Mouse (Mus musculus) thymus, postnatal 14 days (tissue): ENCODE data around the gene Eml3.
"Not testable (repeated sequence)": the region's sequence is repeated elsewhere in the genome, so short reads cannot be mapped to it uniquely, and the experiment has no call there.

ENCODE experiments used
- DNase-seq: peaks from one replicate; pipeline ENCODE4 v3.0.0; 2021

Eml3 gene

DNA sequence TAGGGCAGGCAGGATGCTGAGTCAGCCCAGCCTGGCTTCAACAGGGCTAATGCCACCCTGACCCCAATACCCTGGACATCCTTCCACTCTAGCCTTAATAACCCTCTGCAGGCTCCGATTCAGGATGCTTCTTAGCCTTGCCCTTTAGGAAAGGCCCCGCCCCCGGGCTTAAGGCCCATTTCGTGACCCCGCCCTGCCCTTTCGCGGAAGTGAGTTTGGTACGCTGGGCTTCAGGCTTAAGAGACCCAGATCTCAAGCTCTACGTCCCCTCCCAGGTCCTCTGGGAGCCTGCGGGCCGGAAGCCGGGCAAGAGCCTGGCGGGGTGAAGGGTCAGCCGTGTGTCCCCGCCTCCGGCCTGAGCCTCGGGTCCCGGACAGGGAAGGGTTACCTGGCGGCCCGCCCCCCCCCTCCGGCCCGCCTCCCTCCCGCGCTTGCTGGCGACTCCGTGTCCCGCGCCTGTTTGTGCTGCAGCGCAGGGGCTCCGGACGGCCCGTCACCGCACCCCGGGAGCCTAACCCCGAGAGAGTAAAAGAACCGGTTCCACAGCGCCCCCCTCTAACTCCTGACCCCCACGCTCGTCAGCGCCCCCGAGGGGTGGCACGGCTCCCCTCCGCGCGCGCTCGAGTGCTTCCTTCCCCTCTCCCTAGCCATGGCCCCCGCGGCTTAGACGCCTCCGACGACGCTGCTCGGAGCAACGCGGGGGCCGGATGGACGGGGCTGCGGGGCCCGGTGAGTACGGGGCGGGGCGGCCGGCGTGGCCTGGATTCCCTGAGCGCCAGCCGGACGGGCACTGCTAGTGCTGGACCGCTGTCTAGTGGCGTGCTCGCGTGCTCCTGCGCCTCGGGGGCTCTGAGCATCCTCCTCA lies at the start of gene Eml3, which contains the start of gene Rom1:
TSS of gene Eml3 (plus strand) at position 329 of the 865 bp plus-strand sequence.
TSS of gene Rom1 (minus strand) at position 133 of the 865 bp plus-strand sequence.
- peak; percentile 93 for DNase-seq

DNA sequence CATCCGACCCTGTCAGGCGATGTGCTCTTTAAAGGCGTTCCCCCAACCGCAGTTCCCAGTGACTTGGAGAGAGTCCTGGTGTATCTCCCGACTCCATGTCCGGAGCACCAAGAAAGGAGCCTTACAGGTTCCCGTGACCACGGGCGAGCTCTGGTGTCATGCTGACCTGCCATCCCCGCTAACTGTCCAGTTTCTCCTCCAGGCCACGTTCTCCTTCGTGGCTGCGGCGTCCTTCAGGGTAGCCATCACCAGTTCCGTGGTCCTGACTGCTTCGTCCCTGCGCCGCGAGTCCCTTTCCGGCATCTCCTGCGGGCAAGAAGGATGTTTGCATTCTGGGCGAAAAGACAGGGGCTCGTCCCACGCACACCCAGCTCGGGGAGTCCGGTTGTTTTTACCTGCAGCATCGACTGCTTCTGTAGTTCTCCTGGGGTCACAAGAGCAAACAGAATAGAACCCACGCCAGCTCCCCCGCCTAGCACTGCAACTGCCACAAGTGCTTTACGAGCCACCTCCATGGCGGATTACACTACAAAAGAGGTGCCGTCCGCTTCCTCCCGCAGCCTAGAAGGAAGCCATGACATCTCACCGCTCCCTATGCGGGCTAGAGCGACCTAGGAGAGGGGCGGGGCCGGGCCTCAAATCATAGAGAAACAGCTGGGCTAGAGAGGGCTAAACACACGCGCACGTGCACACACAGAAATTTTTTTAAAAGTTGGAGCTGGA lies 48.9 kb upstream of the Eml3 start, which contains the start of gene Uqcc3:
TSS of gene Uqcc3 (minus strand) at position 613 of the 723 bp plus-strand sequence.
- DNase-seq, result peak; percentile 94

DNA sequence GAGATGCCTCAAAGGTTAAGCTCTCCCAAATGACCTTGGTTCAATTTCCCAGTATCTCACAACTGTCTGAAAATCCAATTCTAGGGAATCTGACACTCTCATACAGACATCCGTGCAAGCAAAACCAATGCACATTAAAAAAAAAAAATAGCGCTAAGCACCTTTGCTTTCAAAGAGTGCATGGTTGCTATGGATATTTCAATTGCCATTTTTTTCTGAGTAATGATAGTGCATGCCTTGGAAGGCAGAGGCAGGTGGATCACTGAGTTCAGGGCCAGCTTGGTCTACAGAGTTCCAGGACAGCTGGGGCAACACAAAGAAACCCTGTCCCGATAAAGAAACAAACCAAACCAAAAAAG lies 48.3 kb upstream of the Eml3 start:
- no peak for DNase-seq

DNA sequence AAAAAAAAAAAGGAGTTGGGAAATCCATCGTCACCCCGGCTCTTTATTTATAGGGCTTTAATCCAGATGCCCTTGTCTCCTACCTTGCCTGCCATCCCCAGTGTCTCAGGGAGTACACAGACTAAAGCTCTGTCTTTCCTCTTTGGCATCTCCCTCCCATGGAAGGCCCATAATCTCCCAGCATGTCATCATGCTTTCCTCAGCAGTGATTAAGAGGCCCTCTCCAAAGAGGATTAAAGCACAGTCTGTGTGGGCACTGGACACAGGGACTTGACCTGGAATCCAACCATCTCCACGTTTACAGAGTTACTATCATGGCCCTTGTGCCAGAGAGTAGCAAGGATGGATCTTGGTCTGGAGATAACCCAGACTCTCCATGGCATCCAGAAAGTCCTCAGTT lies 45.7 kb upstream of the Eml3 start, which contains the start of the genes Lbhd1 and Gm49403:
TSS of gene Lbhd1 (plus strand) at position 117 of the 400 bp plus-strand sequence.
TSS of gene Gm49403 (plus strand) at position 315 of the 400 bp plus-strand sequence.
- no peak for DNase-seq

DNA sequence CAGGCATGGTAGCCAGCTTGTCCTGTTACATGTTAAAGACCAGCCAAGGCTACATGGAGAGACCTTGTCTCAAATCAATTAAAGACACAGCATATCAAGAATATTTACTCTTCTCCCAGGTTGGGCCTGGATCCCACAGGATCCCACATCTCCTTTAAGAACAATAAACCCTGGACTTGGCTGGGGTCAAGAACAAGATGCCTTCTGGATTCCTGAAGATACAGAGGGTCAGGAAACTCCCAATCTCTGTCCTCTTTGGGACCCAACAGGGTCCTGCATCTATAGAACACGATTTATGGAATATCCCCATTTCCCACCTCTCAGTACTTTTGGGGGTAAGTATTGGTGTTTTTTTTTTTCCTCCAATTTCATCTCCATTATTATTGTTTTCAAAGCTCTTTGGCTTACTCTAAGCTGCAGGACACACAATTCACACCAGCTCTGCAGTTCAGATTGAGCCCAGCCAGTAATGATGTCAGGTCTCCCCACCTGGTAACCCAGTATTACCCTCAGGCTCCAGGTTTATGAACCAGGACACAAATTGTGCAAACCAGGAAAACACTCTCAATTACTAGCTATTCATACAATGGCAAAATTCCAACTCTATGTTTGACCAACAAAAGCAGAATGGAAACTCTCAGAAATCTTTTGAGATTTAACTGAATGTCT lies 42.3 kb upstream of the Eml3 start:
- DNase-seq, result no peak

DNA sequence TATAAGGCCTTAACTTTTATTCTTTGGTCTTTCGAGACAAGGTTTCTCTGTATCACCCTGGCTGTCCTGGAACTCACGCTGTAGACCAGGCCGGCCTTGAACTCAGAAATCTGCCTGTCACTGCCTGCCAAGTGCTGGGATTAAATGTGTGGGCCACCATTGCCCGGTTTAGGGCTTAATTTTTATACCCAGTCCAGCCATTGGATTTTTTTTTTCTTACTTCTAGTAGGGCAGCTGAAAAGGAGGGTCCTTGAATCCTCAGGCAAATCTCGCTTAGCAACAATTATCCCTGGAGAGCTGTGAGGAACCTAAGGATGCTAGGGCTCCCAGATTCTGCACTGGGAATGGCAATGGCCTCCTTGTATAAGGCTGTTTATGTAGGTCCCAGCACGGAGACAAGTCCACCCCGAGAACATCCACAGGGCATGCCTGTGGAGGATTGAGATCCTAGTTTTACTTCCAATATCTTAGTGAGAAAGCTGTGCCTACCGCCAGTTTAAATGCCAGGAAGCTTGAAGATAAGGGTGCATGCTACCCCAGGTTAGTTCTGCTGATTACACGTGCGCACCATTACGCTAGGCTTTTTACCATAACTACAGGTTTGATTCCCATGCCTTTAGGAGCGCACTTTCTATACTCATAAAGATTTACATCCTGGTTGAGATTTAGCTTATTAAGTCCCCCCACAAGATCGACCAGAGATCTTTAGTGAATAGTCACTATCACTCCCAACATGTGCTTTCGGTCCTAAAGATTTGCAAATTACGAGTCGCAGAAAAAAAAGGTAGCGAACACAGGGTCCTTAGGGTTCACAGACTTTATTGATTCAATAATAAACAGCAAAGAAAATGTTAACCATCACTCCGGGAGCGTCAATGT lies 41.5 kb upstream of the Eml3 start:
- DNase-seq, result no peak

DNA sequence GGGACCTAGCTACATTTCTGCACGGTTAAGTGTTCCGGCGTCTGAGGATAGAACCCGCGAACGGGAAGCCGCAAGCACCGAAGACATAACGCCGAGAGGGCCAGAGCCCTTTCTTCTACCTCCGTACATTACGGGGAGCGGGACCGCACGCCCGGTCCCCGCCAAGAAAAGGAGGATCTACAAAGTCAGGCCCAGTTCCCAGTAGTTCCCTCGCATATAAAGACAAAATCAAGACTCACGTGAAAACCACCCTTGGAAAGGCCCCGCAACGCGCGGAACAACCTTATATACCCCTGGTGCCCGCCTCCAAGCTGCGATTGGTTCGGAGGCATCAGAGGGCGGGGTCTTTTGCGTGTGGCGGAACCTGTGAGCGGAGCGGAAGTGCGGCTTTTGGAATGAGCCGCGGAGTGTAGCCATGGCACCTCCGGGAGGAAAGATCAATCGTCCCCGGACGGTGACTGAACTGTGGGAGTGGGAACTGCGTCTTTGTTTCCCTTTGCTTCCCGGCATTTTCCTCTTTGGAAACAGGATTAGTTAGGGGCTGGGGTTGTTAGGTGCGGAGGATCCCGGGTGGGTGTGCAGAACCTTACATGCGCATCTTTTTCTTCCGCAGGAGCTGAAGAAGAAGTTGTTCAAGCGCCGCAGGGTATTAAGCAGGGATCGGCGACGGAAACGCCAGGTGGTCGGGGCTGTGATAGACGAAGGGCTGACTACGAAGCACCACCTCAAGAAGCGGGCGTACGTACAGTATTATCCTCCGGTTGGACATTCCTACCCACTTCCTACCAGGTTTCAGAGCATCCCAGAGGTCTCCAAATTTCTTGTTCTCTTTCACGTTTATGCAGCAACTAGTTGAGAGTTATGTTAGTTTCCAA lies 40.6 kb upstream of the Eml3 start, which contains the start of the genes 1810009A15Rik and Gm49416:
TSS of gene 1810009A15Rik (plus strand) at position 343 of the 875 bp plus-strand sequence.
TSS of gene Gm49416 (plus strand) at position 416 of the 875 bp plus-strand sequence.
- DNase-seq, result peak; percentile 97

DNA sequence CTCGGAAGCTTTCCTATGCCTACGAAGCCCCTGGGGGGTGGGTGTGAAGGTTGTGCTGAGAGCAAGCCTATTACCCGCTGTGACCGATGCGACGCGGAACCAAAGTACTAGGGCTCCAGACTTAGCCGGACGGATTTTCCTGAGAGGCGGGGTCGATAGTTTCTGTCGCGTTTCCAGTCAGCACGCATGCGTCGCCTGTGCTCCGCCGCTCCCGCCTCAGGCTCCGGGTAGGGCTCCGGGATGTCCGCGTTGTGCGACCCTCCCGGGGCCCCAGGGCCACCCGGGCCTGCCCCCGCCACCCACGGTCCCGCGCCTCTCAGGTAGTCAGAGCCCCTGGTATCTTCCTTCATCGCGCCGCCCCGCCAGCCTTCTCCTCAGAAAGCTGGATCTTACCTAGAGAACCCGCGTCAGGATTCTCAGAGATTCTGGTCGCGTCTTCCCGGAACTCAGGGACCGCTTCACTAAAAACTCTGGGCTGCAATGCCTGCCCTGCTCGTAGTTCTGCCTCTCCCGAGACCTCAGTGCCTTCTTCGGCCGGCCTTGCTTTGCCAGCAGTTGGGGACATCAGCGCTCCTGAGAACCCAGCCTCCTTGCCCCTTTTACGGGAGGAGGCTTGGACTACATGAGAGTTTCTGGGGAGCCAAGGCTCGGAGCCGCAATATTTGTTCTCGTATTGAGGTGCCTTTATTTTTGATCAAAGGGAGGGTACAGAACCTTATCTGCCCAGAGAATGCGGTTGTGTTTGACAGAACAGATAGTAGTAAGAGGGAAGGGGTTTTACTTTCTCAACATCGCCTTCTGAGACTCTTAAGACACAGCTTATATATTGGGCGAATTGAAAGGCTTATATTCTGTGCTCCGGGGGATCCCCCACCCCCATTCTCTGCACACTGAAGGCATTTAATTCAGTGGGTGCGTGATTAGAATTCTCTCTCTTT lies 36.3 kb upstream of the Eml3 start, which contains the start of gene Ints5:
TSS of gene Ints5 (plus strand) at position 177 of the 938 bp plus-strand sequence.
- DNase-seq, result peak; percentile 88

DNA sequence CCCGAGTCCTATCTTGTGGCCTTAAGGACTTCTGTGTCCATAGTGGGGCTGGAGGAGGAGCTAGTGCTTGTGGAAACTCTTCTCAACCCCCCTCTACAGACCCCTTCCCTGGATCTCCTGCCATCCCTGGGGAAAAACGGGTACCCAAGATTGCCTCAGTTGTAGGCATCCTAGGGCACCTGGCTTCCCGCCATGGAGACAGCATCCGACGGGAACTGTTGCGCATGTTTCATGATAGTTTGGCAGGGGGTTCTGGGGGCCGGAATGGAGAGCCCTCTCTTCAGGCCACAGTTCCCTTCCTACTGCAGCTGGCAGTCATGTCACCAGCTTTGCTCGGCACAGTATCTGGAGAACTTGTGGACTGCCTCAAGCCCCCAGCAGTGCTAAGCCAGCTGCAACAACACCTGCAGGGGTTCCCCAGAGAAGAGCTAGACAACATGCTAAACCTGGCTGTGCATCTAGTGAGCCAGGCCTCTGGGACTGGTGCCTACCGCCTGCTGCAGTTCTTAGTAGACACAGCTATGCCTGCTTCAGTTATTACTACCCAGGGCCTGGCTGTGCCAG lies 33.9 kb upstream of the Eml3 start:
- DNase-seq, result no peak

DNA sequence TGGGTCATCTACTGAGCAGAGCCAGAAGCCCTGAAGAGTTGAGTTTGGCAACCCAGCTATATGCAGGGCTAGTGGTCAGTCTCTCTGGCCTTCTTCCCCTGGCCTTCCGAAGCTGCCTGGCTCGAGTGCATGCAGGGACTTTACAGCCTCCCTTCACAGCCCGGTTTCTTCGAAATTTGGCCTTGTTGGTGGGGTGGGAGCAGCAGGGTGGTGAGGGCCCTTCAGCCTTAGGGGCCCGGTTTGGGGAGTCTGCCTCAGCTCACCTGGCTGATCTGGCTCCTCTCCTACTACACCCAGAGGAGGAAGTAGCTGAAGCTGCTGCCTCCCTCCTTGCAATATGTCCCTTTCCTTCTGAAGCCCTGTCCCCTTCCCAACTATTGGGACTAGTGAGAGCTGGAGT lies 33.1 kb upstream of the Eml3 start:
- not testable (repeated sequence) for DNase-seq

DNA sequence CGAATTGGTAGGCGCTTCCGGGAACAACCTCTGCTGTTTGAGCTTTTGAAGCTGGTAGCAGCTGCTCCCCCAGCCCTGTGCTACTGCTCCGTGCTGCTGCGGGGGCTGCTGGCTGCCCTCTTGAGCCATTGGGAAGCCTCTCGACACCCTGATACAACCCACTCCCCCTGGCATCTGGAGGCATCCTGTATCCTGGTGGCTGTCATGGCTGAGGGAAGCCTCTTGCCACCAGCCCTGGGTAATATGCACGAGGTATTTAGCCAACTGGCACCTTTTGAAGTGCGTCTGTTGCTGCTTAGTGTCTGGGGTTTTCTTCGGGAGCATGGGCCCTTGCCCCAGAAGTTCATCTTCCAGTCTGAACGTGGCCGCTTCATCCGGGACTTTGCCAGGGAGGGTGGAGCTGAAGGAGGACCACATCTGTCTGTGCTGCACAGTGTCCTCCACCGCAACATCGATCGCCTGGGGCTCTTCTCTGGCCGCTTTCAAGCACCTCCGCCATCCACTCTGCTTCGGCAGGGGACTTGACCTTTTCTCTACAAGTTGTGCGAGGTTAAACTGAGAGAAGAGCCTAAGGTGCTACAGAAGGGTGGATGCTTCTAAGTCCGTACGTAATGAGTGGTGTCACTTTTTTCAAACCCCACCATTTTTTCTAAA lies 32.0 kb upstream of the Eml3 start:
- peak; percentile 37 for DNase-seq

DNA sequence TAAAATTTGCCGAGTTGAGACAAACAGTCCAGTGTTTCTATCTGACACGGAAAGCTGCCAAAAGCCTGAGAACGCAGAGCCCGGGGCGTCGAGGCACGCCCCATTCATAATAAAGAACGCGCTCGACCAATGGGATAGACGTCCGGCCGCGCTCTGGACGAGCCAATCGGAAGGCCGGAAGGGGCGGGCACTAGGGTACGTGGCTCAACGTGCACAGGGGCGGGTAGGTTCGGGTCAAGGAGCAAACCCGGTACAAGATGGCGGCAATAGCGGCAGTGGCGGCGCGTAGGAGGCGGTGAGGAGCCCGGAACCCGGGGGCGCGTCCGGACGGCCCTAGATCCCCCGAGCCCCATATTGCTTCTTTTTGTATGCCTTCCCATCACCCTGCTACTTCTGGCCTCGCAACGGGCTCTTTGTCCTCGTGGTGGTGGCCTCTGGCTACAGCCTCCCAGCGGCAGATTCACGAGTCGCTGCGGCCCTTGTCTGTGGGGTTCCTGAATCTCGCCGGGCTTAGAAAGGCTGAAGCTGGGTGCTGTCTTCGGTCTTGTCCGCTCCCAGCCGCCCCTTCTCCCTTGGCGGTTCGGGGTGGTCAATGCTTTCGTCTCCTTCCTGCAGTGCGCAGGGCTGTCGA lies 31.4 kb upstream of the Eml3 start, which contains the start of gene Ganab:
TSS of gene Ganab (plus strand) at position 207 of the 631 bp plus-strand sequence.
- DNase-seq, result peak; percentile 96

DNA sequence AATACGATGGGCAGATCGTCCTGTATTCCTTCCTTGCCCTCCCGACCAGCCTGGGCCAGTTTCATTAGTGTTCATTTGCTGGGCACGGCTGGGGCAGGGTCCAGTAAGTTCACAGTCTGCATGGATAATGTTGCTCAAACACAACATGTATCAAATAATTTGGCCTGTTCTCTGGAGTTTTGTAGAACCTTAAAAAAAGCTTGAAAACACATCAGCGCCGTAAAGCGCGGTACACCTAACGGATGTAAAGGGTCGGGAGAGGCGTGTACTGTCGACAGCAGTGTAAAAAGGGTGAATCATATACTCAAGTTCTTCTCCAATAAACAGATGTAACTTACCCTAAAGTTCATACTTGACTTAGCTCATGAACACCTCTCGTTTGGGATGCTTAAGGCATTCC lies 30.8 kb upstream of the Eml3 start:
- peak; percentile 31 for DNase-seq

DNA sequence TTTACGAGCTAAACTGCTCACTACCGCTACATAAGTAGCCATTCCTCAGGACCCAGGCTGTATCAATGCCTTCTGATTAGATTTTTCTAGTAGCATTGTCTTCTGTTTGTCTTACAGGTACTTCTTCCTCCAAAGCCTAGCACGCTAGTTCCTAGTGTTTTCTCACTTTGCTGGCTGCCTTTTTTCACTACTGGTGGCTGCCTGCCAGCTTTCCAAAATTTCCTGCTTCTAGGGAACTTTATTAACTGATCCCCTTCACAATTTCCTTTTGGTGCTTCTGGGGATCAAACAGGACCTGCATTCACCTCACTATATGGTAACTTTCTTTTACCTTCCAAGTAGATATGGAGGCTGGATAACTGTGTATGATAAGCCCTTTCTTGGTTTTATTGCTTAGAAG lies 30.3 kb upstream of the Eml3 start:
- no peak for DNase-seq

DNA sequence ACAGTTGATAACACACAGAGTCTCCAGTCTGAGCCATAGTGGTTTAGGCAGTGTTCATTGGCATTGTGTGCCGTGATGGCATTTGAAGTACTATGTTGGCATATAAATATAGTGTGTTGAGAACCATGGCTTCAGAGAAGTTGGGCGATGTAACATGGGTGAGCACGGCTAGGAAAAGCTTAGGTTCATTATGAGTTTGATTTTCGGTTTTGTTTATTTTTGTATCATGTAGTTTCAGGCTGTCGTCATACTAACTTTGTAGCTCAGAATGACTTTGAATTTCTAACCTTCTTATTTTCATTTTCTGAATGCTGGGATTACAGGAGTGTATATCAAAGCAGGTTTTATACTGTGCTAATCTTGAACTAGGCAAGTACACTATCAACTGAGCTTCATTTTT lies 25.9 kb upstream of the Eml3 start:
- DNase-seq, result no peak

DNA sequence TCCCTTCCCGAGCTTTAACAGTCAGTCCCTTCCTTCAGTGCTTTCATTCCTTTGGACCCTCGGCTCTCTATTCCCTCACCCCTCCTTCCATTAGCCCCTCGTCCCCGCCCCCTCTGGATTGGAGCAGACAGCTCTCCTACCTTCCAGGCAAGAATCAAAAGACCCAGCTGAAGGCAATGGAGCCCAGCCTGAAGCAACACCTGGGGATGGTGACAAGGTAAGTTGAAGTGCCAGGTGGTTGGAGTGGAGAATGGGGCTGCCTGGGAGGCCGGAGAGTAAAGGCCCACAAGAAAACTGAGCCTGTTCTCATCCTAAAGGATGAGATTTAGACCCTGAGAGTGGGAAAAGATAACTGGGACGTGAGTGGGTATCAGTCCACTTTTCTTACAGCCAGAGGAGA lies 20.8 kb upstream of the Eml3 start:
- no peak for DNase-seq

DNA sequence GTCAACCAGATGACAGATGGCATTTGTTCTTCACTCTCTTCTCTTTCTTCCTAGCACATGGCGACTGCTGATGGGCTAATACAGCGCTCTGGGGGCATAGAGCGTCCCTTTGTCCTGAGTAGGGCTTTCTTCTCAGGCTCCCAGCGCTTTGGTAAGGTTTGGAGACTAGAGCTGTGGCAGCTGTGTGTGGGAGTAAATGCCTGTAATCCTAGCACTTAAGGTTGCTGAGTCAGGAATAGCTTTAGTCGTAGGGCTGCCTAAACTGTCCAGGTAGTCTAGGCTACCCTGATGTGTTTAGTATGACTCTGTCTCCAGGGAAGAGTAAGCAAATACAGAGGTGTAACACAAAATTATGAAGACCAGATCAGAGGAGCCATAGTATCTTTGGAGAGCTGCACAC lies 17.5 kb upstream of the Eml3 start:
- DNase-seq, result no peak

DNA sequence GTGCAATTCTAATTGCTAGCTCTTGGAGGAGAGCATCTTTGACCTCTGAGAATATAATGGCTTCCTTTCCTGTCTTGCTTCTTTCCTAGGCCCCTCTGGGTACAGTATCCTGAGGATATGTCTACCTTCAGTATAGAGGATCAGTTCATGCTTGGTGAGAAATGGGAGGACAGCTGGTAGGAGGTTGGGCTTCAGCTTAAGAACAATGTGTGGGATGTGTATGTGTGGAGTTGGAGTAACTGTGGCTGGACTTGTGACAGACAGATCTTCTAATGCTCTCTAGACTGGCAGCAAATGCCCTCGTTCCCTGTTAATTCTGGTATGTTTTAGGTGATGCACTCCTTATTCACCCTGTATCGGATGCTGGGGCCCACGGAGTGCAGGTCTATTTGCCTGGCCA lies 15.1 kb upstream of the Eml3 start:
- DNase-seq, result no peak
